Mouse (Mus musculus) erythroblast, adult 5-6 weeks (primary cell): ENCODE data around the gene Aph1a. TPM values are rescaled to one million over a fixed set of nuclear protein-coding genes. Genes with fewer than 3 reads are reported as not detected.
"Not testable (repeated sequence)": the region's sequence is repeated elsewhere in the genome, so short reads cannot be mapped to it uniquely, and the experiment has no call there.

Experiments used
- ATAC-seq: replicated peaks from 2 replicates; pipeline ENCODE4 v1.8.0; 2016; ENCODE audit warnings: moderate number of reproducible peaks, mild to moderate bottlenecking, moderate TSS enrichment, inconsistent platforms; ENCODE audit not compliant: poor library complexity, low FRiP score, severe bottlenecking
- total RNA-seq, 2 experiments: library from RNA; stranded (forward) in 1 of 2; stranded (reverse) in 1 of 2; fragments of 150-400 nt in 1 of 2; fragments of 200-764, 138-1000 nt in 1 of 2; gene quantifications; 2 replicates each; pipeline versions ENCODE4 v1.2.3 to v1.2.4; 2015 to 2017; ENCODE audit warnings: low replicate concordance in 2 of 2

Aph1a gene
- total RNA-seq, 2 experiments from 2014 or later: 9.8 to 13.1 TPM

DNA sequence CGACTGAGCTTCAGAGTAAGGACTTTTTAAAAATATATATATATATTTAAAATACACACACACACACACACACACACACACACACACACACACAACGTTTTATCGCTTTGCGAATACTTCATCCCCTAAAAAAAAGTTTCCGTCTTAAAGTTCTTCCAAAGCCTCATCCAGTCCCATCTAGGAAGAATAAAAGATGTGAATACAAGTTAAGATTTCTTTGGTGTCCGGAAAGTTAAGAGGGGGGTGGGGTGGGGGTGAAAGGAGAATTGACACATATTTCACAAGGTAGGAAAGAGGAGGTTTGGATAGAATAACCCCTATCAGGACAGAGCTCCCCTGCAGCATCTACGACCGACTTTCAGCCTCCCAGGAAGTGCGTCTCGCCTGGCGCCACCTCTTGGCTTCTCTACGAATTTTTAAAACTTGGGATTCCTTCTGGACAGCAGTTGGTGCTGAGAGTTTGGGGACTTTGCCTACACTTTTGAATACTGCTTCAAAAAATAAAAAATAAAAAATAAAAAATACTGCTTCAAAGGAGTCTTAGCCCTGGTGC, 12.2 kb downstream of the Aph1a start:
- no peak for ATAC-seq

DNA sequence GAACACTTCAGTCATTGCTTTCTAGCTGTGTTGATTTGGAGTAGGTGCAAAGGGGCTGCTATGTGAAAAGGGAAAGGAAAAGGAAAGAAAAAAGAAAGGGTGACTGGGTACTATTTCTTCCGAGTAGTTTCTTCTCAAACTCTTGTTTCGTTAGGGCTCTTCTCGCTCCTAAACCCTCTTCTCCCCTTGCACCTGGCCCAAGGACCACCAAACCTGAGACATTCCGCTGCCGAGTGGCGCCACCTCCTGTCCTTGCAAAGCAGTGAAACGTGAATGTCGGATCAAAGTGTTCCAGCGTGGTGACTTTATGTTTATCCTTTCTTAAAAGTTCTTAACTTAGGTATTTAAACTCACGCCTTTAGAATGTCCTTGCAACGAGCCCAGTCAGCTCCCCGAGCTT, 13.1 kb downstream of the Aph1a start:
- no peak for ATAC-seq

DNA sequence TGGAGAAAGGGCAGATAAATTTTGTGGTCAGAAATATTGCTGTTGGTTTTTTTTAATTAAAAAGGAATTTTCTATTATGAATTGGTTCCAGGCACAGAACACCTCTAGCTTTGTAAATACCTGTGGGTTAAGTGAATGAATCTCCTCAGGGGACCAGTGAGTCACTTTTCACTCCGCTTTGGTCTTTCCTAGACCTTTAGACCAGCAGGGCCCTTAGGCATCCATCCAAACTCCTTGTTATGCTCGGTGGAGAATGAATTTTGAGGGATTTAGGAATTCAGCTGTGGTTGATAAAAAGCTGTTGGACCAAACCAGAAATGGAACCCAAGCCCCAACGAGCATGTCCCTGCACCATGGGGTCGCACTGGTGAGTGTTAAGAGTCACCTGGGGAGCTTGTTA, 13.8 kb downstream of the Aph1a start:
- ATAC-seq: no peak

DNA sequence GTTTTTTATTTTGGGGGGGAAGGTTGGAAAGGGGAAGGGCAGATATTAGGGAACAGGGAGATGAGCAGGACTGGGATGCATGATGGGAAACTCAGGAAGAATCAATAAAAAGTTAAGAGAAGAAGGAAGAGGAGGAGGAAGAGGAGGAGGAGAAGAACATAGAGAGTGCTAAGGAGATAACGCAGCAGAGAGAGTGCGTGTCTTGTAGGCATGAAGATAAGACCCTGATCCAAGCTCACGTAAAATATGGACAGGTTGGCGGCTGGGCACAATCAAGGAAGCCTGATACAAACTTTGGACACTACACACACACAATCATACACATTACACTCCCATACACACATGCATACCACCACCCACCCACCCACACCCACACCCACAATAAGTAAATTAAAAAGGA, 20.9 kb downstream of the Aph1a start:
- no peak for ATAC-seq

DNA sequence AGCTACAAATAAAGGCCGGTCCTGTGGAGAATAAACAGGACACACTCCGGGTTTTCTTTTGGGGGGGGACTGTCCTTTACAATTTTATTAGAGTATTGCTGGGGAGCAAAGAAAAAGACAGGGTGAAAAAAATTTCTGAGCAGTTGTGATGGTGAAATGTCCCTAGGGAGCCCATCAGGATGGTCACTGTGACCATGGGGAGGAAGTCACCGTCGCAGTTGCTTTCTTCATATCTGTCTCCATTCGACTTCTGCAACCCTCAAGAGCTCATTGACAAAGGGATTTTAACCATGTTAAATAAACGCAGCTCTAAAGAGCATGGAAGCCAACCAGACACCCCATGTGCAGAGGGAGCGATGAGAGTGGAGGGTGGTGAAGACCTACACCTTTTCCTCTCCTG, 23.0 kb downstream of the Aph1a start:
- no peak for ATAC-seq

DNA sequence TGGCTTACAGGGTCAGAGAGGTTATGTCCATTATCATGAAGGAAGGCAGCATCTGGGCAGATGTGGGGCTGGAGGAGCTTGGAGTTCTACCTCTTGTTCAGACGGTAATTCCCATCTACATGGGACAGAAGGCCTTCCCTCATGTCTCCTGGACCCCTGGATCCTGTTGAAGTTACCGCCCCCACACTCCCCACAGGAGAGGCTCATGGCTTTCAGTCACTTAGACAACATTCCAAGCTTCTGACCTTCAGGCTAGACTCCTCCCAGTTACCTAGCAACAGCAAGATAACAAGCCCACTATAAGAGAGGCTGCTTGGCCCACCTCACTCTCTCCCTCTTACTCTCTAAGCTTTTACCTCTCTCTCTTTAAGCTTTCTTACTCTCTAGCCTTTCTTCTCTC, 26.8 kb downstream of the Aph1a start:
- ATAC-seq: not testable (repeated sequence)

DNA sequence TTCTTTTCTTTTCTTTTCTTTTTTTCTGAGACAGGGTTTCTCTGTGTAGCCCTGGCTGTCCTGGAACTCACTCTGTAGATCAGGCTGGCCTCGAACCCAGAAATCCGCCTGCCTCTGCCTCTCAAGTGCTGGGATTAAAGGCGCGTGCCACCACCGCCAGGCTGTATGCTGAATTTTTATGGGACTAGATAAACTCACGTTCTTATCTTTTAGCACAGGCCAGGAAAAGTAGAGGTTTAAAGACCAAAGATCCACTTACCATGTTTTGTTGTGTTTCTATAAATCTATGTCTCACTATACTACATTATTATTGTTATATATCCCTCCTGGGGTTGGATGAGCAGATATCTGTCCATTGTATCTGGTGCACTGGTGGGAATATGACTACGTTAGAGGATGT, 29.7 kb downstream of the Aph1a start:
- not testable (repeated sequence) for ATAC-seq

DNA sequence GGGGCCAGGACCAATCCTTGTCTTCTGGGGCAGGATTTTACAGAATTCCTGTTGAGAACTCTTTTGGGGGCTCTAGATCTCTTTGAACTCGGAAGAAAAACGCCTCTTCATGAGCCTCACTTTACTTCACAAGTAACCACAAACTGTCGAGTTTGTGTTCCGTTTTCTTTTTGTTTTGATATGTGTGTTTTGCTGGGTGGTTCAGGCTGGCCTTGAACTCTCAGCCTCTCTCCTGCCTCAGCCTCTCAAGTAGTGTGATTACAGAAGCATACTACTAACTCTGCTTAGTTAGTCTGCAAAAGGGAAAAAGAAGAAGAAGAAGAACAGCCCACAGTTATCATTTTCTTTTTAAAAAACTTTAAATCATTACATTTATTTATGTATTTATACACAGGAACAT, 30.4 kb downstream of the Aph1a start:
- ATAC-seq: no peak

DNA sequence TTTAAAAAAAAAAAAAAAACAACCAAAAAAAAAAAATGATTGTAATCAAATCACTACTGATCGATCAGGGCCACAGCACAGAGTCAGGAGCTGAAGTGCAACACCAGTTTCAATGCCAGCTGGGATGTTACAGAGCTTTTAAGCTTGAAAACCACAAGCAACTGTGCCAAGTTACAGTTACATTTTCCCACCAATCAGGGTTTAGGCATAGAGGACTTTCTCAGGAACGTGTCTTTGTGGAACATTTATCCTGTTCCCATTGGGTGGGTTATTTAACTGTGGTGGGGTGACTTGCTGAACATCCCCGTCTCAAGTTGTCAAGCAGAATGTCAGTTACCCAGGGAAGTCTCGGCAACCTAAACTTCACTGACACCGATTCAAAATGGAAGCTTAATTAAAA, 31.3 kb downstream of the Aph1a start:
- no peak for ATAC-seq

DNA sequence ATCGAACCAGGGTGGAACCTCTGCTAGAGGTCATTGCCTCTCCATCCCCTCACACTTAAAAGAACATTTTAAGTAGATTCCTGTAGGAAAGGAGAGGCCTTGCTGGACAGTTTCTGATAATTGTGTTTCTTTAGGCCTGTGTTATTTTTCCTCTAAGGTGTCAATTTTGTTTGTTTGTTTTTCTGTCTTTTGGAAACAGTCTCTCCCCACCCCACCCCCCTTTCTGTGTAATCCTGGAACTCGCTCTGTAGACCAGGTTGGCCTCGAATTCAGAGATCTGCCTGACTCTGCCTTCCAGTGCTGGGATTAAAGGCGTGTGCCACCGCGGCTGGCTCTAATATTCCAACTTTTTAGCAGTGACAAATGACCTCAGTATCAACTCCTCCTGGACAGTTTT, 34.5 kb downstream of the Aph1a start:
- no peak for ATAC-seq

DNA sequence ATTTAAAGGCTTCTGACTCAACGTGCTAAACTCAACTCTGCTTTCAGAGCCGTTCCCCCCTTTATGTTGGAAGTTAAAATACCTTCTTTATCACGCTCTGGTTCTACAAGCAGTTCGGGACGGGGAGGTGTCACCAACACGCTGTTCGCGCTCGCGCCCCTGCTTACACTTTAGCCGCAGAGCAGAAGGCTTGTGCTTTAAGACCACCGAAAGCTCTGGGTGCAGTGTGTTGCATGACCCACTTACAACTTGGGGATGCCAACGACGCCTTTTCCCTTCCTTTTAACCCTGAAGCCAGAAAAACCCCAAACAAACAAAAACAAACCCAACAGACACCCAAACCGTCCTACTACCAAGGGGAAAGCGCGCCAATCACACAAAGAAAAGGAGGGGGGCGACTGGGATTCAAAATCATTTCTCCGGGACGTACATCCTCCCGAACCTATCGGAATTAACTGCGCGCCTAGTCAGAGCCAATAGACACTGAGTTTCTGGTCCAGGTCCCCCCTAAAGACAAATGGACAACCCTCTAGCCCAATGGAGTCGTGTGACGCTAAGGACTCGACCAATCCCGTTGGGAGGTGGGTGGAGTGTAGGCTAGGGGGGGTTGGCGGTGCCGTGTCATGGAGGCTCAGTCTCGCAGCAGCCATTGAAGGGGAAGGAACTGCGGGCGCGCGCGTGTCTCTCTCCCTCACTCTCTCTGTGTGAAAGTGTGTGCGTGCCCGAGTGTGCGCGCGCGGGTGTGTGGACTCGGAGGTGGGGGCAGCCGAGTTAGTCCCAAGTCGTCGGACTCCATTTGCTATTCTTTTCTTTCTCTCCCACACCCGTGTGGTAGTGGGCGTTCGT, 35.1 kb downstream of the Aph1a start, which contains the start of gene Anp32e:
TSS of gene Anp32e (plus strand) at position 589 of the 846 bp plus-strand sequence.
- peak; percentile 94 for ATAC-seq

DNA sequence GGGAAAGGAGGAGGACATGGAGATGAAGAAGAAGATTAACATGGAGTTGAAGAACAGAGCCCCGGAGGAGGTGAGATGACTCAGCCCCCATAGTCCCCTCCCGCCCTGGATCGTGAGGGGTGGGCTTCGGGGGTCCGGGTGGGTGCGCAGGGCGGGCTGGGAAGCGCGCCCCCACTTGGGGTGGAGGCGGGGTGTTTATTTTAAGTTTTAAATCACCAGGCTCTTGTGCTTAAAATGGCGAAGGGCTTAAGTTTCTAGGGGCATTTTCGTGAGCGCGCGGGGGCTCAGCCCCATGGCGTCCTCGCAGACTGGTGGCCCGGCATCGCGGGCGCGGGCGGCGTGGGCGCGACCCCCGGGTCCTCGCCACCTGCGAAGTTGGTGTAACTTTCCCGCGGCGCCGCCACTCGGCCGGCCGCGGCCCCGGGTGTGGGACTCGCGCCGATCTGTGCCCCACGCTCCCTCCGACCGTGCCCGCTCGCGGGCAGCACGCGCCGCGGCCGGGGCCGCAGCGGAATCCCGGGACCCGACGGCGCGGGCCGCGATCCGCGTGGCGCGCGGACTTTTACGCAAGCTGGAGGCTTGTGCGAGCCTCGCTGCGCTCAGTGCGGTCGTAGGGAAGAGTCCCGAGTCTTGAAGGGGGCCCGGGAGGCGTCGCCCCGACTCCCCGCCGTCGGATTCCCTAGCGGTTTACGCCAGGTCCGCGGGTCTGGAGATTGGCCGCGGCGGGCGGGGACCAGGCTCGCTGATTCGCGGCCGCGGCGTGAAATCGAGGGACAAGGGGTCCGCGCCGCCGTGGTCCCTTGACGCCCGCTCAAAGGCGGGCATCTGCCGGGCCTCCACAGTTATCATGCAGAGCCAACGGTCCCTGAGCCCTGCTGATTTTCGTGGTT, 36.1 kb downstream of the Aph1a start:
- peak; percentile 28; the same call in 1 of the 2 replicates for ATAC-seq

DNA sequence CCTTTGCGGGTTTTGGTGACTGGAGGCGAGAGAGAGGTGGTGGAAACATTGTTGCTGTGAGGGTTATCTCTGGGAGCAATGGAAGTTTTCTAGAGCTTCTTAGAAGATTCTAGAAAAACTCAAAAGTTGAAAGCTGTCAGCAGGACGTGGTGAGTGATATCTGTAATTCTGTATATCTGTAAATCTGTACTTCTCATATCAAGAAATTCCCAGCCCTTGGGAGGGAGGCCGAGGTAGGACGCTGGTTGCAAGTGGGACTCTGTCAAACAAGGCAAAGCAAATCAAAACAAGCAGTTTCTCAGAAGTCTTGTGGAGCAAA, 36.7 kb downstream of the Aph1a start:
- ATAC-seq: peak; percentile 10; the same call in 1 of the 2 replicates

DNA sequence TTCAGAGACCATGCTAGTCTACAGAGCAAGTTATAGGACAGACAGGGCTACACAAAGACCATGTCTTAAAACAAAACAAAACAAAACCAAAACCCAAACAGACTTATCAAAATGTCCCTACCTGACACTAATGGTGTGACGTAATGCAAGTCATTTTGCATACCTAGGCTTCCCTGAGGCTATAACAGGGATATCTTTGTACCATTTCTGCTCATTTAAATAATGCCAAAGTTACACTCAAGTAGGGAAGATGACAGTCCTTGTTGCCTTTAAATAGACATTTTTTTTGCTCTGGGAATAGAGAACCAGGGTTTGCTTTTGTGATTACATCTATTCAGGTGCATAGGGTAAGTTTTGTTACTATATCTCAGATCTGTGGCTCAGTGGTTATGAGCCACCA, 37.7 kb downstream of the Aph1a start:
- no peak for ATAC-seq

DNA sequence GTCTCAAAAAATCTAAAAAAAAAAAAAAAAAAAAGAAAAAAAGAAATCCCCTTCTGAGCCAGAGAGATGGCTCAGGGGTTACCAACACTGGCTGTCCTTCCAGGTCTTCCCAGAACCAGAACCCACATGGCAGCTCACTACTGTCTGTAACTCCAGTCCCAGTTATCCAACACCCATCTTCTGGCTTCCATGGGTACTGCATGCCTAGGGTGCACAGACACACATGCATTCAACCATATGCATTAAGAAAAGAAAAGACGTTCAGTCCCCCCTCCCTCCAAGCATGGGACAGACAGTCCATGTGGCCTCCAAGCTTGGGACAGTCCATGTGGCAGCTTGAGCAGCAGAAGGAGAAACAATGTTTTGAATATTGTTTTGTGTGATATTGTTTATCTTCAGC, 38.4 kb downstream of the Aph1a start:
- no peak for ATAC-seq

DNA sequence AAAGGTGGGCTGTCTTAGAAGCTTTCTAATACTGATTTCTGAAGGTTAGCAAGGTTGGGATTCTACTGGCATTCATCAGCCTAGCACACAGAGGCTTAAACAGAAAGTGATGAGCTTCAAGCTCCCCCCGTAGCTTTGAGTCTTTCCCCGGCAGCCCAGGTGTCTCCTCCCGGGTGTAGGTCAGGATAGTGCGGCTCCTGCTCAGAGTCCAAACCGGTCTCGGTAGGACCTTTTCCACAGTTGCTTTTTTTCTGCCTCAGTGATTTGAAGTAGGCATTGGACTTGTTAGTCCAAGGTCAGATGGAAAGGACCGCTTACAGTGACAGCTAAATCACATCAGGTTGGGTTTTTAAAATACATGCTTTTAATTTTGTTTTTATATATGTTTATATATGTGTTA, 38.8 kb downstream of the Aph1a start:
- ATAC-seq: no peak

DNA sequence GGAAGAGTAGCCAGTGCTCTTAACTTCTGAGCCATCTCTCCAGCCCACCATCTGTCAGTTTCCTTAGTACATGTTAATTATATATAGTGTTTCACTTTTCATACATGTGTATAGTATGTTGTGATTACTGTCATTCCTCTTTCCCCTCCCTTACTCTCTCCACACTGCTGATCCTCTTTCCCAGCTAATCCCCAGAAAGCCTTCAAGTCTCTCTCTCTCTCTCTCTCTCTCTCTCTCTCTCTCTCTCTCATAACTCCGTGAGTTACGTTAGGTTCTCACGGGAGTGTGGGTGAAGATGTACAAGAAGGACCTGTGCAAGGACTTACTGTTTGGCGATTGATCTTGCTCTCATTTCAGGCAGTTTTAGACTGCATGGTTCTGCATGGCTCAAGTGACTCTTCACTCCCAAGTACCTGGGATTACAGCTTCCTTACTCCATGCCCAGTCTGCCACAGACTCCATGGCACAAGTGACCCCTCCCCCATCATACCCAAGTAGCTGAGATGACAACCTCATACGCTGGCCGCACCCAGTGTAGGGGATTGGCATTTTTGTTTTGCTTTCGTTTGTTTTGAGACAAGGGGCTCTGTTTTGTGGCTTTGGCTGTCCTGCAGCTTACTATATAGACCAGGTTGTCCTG, 39.5 kb downstream of the Aph1a start:
- ATAC-seq: no peak

DNA sequence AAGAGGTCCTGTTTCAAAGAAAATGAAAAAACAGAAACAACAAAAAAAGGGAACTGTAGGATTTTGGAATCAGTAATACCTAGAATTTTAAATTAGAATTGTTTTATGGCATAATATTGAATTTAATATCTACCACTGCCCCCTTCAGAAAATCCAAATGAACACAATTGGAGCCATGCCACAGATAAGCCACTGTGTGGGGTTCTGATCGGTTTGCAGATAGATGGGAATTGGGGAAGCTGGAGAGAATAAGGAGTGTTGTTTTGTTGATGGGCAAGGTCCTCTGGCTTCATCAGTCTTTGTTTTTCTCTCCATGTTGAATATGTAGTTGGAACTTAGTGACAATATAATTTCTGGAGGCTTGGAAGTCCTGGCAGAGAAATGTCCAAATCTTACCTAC, 40.7 kb downstream of the Aph1a start:
- no peak for ATAC-seq

DNA sequence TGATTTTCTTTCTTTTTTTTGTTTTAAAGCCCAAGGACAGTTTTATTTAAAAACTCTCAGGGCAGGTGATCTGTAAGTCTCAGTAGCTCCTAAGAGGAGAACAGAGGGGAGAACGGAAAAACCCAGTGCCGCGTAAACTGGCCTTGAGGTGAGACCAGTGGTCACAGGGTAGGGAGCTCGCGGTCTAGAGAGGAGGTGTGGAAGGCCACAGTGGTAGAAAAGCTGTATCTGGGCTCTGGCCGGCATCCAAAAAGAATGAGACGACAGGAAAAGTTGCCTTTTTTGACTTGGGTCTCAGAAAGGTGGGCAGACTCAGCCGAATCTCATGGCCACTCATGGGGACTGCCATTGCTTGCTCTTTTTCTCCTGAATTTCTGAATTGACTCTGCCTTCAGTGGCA, 44.4 kb downstream of the Aph1a start:
- no peak for ATAC-seq

DNA sequence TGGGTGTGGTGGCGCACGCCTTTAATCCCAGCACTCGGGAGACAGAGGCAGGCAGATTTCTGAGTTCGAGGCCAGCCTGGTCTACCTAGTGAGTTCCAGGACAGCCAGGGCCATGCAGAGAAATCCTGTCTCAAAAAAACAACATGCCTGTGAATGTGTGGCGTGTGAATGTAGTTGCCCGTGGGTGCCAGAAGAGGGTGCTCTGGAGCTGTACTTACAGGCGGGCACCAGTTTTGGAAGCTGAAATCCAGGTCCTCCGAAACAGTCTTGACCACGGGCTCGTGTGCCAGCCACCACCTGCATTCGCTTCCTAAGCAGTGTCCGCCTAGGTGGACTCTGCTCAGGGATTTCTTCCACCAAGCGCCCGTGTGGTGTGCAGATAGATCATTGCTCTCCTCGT, 45.1 kb downstream of the Aph1a start:
- ATAC-seq: peak; percentile 68
